Mouse (Mus musculus): ENCODE measurements at regions not wholly inside any gene's neighbourhood (a gene's known extent, or its start where the extent isn't known, plus 50 kb on each side); places are given as distances from the start of the nearest gene placed in this dataset.

DNA sequence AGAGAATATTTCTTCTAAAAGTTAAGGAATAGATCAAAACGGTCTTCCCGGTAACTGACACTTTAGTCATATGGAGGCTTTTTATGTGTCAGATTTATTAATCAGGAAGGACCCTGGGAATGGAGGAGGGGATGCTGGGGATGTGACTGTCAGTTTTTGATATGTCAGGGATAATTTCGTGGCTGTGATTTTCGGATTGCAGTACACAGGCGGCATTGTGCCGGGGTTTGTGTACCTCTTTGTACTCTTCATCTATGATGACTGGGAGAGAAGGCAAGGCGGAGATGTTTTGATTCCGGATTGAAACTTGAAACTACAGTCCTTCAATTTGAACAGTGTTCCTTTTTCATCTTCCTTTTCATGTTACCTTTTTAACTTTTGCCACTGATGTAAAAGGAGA lies 344.2 kb downstream of the Mdfic start:
- Histone ChIP-seq H3K27me3 (ENCODE audit: insufficient read depth, low read length) (no peaks in the 10 kb centered on the region), H3K4me1 (replicated peaks; ENCODE audit: low read depth, low read length) (no peaks in the 10 kb centered on the region), H3K4me3 (replicated peaks; ENCODE audit: low read length) (no peak overlapping the region), H3K36me3 (ENCODE audit: insufficient read depth, low read length) (no peaks in the 10 kb centered on the region), H3K9me3 (ENCODE audit: low read length) (no peaks in the 10 kb centered on the region)
- no peak for TF ChIP-seq CTCF (conservative IDR thresholded peaks at IDR 0.05; ENCODE audit: low read length)

DNA sequence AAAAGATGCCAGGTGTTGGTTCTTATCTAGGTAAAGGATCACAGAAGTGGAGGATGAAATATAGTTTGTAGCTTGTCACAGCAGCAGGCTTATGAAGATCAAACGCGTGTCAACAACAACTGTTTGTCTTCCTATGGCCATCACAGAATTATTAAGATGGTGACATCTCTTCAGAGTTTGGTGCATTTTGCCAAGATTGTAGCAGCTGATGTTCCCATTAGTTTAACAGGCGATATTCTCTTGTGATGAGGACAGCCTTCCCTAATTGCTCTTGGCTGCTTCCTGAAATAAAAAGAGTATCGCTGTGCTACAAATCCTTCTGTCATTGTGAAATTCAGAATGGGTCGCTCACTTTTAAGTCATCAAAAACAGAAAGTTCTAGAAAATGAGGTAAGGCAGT lies 344.7 kb downstream of the Mdfic start:
- Histone ChIP-seq H3K36me3 (ENCODE audit: insufficient read depth, low read length) (no peaks in the 10 kb centered on the region), H3K4me3 (replicated peaks; ENCODE audit: low read length) (no peak overlapping the region), H3K27me3 (ENCODE audit: insufficient read depth, low read length) (no peaks in the 10 kb centered on the region), H3K4me1 (replicated peaks; ENCODE audit: low read depth, low read length) (no peaks in the 10 kb centered on the region), H3K9me3 (ENCODE audit: low read length) (no peaks in the 10 kb centered on the region)
- no peak for TF ChIP-seq CTCF (conservative IDR thresholded peaks at IDR 0.05; ENCODE audit: low read length)
- TF ChIP-seq POU5F1 (IDR thresholded peaks at IDR 0.05; ENCODE audit: borderline replicate concordance, low read length) = no peak
- no peak for TF ChIP-seq NANOG (IDR thresholded peaks at IDR 0.05; ENCODE audit: borderline replicate concordance, low read length)

DNA sequence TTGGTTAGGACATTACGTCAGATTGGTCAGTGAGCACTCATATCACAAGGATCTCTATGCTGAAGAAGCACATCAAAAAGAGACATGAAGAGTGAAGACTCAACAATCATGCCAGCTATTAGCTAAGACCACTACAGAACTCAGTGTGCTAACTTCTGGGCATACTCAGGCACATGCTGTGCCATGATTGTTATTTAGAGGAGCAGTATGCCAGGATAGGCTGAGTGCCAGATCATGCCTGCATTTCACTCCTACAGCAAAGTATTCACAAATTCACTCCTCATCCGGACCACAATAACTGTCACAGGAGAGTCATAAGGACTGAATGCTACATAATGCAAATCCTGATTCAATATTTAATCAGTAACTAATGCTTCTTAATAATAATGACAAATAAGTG lies 355.8 kb downstream of the Mdfic start:
- H3K9me3 ChIP-seq (ENCODE audit: low read length) = no peaks in the 10 kb centered on the region
- H3K4me3 ChIP-seq (replicated peaks; ENCODE audit: low read length) = no peak overlapping the region
- H3K27me3 ChIP-seq (ENCODE audit: insufficient read depth, low read length) = no peaks in the 10 kb centered on the region
- no peaks in the 10 kb centered on the region for H3K4me1 ChIP-seq (replicated peaks; ENCODE audit: low read depth, low read length)
- no peaks in the 10 kb centered on the region for H3K36me3 ChIP-seq (ENCODE audit: insufficient read depth, low read length)
- TF ChIP-seq CTCF (conservative IDR thresholded peaks at IDR 0.05; ENCODE audit: low read length) (no peak), POU5F1 (IDR thresholded peaks at IDR 0.05; ENCODE audit: borderline replicate concordance, low read length) (no peak), NANOG (IDR thresholded peaks at IDR 0.05; ENCODE audit: borderline replicate concordance, low read length) (no peak)

DNA sequence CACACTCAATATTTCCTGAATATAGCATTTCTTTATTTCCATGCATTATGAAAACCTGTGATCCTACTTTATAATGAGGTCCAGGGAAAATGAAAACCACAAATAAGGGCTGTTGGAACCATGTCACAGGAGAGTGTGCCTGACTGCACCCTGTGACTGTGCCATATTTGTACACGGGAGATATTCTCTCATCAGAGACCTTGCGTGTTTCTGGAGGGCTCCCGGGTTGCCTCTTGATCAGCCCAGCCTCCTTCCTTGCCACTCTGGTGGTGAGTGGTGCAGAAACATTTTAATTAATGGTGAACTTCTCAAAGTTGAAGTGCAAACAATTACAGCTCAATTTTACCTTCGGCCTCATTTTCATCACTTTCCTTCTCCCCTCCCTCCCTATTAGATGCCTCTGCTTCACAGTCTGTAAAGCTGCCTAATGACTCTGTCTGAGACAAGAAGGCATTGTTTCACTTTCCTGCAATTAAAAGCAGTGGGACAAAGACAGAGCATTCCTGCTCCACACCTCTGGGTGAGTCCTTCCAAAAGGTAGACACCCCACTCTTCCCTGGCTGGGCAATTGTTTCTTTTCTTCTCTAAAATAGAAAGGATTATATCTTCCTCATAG lies 356.8 kb downstream of the Mdfic start:
- H3K27me3 ChIP-seq (ENCODE audit: insufficient read depth, low read length) = no peaks in the 10 kb centered on the region

DNA sequence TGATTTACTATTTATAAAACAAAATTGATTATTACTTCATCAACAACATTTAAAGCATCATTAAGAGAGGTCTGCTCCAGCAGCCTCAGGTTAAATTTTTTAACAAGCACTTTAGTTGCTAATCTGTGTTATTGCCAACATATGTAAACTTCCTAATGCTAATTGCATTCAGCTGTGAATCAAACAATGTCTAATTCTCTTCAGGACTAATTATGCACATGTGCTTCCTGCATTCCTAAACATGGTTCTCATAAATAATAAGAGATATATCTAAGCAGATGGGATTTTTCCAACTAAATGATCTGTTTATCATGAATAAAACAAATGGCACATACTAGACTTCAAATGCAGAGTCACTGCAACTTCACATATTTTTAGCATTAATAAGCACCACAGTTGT lies 357.5 kb downstream of the Mdfic start:
- Histone ChIP-seq H3K4me3 (replicated peaks; ENCODE audit: low read length) (no peak overlapping the region), H3K27me3 (ENCODE audit: insufficient read depth, low read length) (no peaks in the 10 kb centered on the region), H3K9me3 (ENCODE audit: low read length) (no peaks in the 10 kb centered on the region), H3K4me1 (replicated peaks; ENCODE audit: low read depth, low read length) (no peaks in the 10 kb centered on the region), H3K36me3 (ENCODE audit: insufficient read depth, low read length) (no peaks in the 10 kb centered on the region)
- TF ChIP-seq POU5F1 (IDR thresholded peaks at IDR 0.05; ENCODE audit: borderline replicate concordance, low read length) (no peak), NANOG (IDR thresholded peaks at IDR 0.05; ENCODE audit: borderline replicate concordance, low read length) (no peak), CTCF (conservative IDR thresholded peaks at IDR 0.05; ENCODE audit: low read length) (no peak)

More for the DNA sequence above, 356.8 kb downstream of the Mdfic start:
- Histone ChIP-seq H3K36me3 (ENCODE audit: insufficient read depth, low read length) (no peaks in the 10 kb centered on the region), H3K9me3 (ENCODE audit: low read length) (no peaks in the 10 kb centered on the region), H3K4me3 (replicated peaks; ENCODE audit: low read length) (no peak overlapping the region), H3K4me1 (replicated peaks; ENCODE audit: low read depth, low read length) (no peaks in the 10 kb centered on the region)
- TF ChIP-seq POU5F1 (IDR thresholded peaks at IDR 0.05; ENCODE audit: borderline replicate concordance, low read length) (no peak), NANOG (IDR thresholded peaks at IDR 0.05; ENCODE audit: borderline replicate concordance, low read length) (no peak), CTCF (conservative IDR thresholded peaks at IDR 0.05; ENCODE audit: low read length) (no peak)

DNA sequence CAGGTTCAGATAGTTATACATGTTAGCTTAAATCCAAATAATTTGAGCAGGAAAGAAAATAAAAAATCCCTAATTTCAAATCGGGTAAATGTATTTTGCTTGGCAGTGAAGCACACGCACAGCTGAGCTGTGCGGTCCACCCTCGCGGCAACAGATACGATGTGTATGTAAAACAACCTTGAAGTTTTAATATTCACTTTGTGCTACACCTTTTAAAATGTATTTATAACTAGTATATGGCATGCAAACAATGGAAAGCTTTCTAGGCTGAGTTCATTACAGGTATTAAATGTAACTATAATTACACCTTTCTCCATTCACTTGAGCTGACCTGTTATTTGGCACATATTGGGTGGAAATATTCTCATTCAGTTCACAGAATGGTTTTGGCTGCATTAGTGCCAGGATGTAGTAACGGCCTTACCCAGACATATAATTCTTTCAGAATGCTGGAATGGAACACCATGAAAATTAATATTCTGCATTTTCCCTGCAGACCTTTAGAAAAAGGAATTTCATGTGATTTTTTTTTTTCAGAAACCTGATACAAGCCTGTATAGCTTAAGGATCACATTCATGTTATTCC lies 366.6 kb downstream of the Mdfic start:
- Histone ChIP-seq H3K36me3 (ENCODE audit: insufficient read depth, low read length) (no peaks in the 10 kb centered on the region), H3K9me3 (ENCODE audit: low read length) (no peaks in the 10 kb centered on the region), H3K4me1 (replicated peaks; ENCODE audit: low read depth, low read length) (no peaks in the 10 kb centered on the region), H3K27me3 (ENCODE audit: insufficient read depth, low read length) (no peaks in the 10 kb centered on the region), H3K4me3 (replicated peaks; ENCODE audit: low read length) (no peak overlapping the region)
- TF ChIP-seq CTCF (conservative IDR thresholded peaks at IDR 0.05; ENCODE audit: low read length) (no peak), NANOG (IDR thresholded peaks at IDR 0.05; ENCODE audit: borderline replicate concordance, low read length) (no peak), POU5F1 (IDR thresholded peaks at IDR 0.05; ENCODE audit: borderline replicate concordance, low read length) (no peak)

DNA sequence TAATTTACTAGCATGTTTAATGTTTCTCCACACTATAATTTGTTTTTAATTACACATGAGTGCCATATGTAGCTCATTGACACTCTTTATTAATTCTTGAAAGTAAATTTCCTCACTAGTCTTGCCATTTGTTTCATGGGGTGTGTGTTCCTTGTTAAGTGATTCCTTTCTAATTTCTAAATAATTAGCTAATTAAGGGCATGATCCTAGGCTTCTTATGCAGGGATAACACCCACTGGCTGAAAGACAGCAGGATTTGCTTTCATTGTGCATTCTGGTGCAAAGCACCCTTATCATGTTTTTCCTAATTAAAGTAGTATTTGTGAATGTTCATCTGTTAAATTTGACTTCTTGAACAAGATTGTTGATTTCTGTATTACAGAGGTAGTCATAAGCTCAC lies 378.3 kb downstream of the Mdfic start:
- no peaks in the 10 kb centered on the region for H3K9me3 ChIP-seq (ENCODE audit: low read length)
- no peaks in the 10 kb centered on the region for H3K27me3 ChIP-seq (ENCODE audit: insufficient read depth, low read length)
- H3K4me1 ChIP-seq (replicated peaks; ENCODE audit: low read depth, low read length) = no peaks in the 10 kb centered on the region
- no peak overlapping the region for H3K4me3 ChIP-seq (replicated peaks; ENCODE audit: low read length)
- TF ChIP-seq CTCF (conservative IDR thresholded peaks at IDR 0.05; ENCODE audit: low read length) (no peak), NANOG (IDR thresholded peaks at IDR 0.05; ENCODE audit: borderline replicate concordance, low read length) (no peak), POU5F1 (IDR thresholded peaks at IDR 0.05; ENCODE audit: borderline replicate concordance, low read length) (no peak)
- H3K36me3 ChIP-seq (ENCODE audit: insufficient read depth, low read length) = no peaks in the 10 kb centered on the region

DNA sequence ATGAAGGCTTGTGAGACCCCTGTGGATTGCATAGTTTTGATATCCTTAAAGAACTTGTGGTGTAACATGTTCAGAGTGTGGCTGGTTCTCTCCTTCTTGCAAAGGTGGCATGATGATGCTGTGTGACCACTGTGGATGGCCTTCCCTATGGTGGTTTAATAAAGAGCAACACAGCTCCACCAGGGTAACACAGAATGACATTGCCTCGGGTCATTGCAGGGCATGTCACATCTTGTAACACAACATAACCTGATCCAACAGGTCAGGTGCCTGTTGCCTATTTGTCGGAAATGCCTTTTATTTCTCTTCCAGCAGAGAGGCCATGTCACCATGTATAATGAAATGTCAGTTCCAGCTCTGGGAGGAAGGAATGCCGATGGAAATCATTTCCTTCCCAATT lies 420.5 kb downstream of the Mdfic start:
- Histone ChIP-seq H3K27me3 (ENCODE audit: insufficient read depth, low read length) (no peaks in the 10 kb centered on the region), H3K9me3 (ENCODE audit: low read length) (no peaks in the 10 kb centered on the region), H3K4me3 (replicated peaks; ENCODE audit: low read length) (no peak overlapping the region), H3K36me3 (ENCODE audit: insufficient read depth, low read length) (no peaks in the 10 kb centered on the region), H3K4me1 (replicated peaks; ENCODE audit: low read depth, low read length) (no peaks in the 10 kb centered on the region)
- no peak for TF ChIP-seq POU5F1 (IDR thresholded peaks at IDR 0.05; ENCODE audit: borderline replicate concordance, low read length)
- no peak for TF ChIP-seq NANOG (IDR thresholded peaks at IDR 0.05; ENCODE audit: borderline replicate concordance, low read length)
- TF ChIP-seq CTCF (conservative IDR thresholded peaks at IDR 0.05; ENCODE audit: low read length) = no peak

DNA sequence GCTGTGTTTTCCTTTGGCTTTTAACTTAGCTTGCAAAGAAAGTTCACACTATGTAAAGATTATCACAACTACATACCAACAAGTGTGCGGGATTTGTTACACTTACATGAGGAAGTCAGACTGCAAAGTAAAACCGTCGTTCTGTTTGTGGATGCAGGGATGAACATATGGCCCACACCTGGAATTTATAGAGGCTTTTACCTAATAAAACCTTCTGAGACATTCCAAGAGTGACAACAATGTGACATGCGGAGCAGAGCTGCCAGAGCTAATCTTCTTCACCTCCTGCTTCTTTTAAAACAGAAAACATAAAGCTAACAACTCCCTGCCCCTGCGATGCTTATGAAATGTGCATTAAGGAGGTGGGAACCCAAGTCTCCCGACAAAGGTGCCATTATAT lies 424.1 kb downstream of the Mdfic start:
- Histone ChIP-seq H3K36me3 (ENCODE audit: insufficient read depth, low read length) (no peaks in the 10 kb centered on the region), H3K4me3 (replicated peaks; ENCODE audit: low read length) (no peak overlapping the region), H3K27me3 (ENCODE audit: insufficient read depth, low read length) (no peaks in the 10 kb centered on the region), H3K9me3 (ENCODE audit: low read length) (no peaks in the 10 kb centered on the region), H3K4me1 (replicated peaks; ENCODE audit: low read depth, low read length) (no peaks in the 10 kb centered on the region)
- TF ChIP-seq NANOG (IDR thresholded peaks at IDR 0.05; ENCODE audit: borderline replicate concordance, low read length) (no peak), POU5F1 (IDR thresholded peaks at IDR 0.05; ENCODE audit: borderline replicate concordance, low read length) (no peak)

Measured in E14TG2a.4 (cell line).